Mouse (Mus musculus): Measurements from ENCODE around the gene Akr1a1. TPM values are rescaled to one million over a fixed set of nuclear protein-coding genes. Genes with fewer than 3 reads are reported as not detected.

Gene Akr1a1
- total RNA-seq, 2 experiments from 2014 or later, result 315 to 333 TPM

- intact Hi-C loops (cut with DNase I), result no loop called here
Observed at GRCm38 (mm10) chr4:116612621-116613020, 38.9 kb downstream of the Akr1a1 start.

GRCm38 (mm10) chr4:116596978-116597881, 54.2 kb downstream of the Akr1a1 start:
- intact Hi-C loops (cut with DNase I), result no loop called here
- peak; percentile 82 to 89 for DNase-seq

More at GRCm38 (mm10) chr4:116612621-116613020, 38.9 kb downstream of the Akr1a1 start:
- DNase-seq, result no peak

DNA sequence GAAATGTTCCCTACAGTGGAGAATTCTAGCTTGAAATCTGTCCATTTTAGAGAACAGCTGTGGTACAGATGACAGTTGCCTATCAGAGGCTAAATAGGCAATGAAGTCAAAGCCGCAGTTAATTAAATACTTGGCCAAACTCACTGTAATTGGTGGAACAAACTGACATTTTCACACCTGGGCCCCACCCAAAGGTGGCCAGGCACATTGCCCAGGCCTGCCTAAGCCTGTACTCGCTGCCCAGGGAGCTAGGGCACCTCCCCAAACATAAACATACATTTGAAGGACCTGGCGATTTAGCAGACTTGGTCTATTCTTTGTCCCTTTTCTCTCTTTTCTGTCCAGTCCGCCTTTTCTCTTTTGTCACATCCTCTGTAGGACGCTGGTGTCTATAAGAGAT, 55.1 kb downstream of the Akr1a1 start, which contains the start of gene Ccdc17:
TSS of gene Ccdc17 (plus strand) at position 276 of the 400 bp plus-strand sequence.
- no peak for DNase-seq
- intact Hi-C loops (cut with DNase I), result no loop called here

DNA sequence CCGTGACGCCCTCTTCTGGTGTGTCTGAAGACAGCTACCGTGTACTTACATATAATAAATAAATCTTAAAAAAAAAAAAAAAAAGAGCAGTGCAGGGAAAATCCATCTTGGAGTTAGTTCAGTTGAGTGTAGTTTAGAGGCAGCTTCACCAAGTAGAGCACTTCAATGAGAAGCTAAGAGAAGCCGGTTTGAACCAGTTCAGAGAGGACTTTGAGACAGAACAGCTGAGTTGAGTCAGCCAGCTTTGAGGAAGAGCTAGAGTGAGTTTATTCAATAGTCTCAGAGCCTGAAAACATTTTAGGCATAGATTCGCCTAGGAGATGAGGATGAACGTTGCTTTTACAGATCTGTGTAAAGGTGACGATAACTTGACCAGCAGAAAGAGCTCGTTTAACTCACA, 55.7 kb downstream of the Akr1a1 start:
- intact Hi-C loops (cut with DNase I), result no loop called here
- DNase-seq, result no peak

Other genes starting within 250 kb of the Akr1a1 start
- gene Mast2, start 187.5 kb downstream of the Akr1a1 start, total RNA-seq (2021), result 100 to 1,000 TPM in 1 of 2 experiments, 10 to 100 TPM in 1; 96.5 to 104 TPM
- gene Ipp, start 144.1 kb downstream of the Akr1a1 start, total RNA-seq (2021), result 10 to 100 TPM; 14.7 to 15.6 TPM
- gene Tmem69, start 95.7 kb downstream of the Akr1a1 start, total RNA-seq (2021), result 10 to 100 TPM; 19.1 to 21.9 TPM
- 10 to 100 TPM; 66.4 to 72.5 TPM for gene Gpbp1l1, start 94.0 kb downstream of the Akr1a1 start, total RNA-seq (2021)
- 1 to 10 TPM; 3.0 to 4.3 TPM for gene Ccdc17, start 55.0 kb downstream of the Akr1a1 start, total RNA-seq (2021)
- 10 to 100 TPM; 30.3 to 34.8 TPM for gene Nasp, start 23.7 kb downstream of the Akr1a1 start, total RNA-seq (2021)
- gene Prdx1, start 33.9 kb upstream of the Akr1a1 start, total RNA-seq (2021), result 100 to 1,000 TPM; 392 to 403 TPM
- 10 to 100 TPM; 39.9 to 42.3 TPM for gene Mmachc, start 56.7 kb upstream of the Akr1a1 start, total RNA-seq (2021)
- gene Ccdc163, start 56.8 kb upstream of the Akr1a1 start, total RNA-seq (2021), result 1 to 10 TPM; 6.8 to 9.3 TPM
- 1 to 10 TPM; 1.7 to 2.7 TPM for gene Tesk2, start 69.3 kb upstream of the Akr1a1 start, total RNA-seq (2021)
- 1 to 10 TPM; 8.6 to 9.3 TPM for gene Toe1, start 156.0 kb upstream of the Akr1a1 start, total RNA-seq (2021)
- gene Mutyh, start 156.0 kb upstream of the Akr1a1 start, total RNA-seq (2021), result under 1 TPM; 0.88 to 0.96 TPM
- gene Hpdl, start 170.0 kb upstream of the Akr1a1 start, total RNA-seq (2021), result 1 to 10 TPM; 3.2 to 3.6 TPM
- gene Zswim5, start 225.7 kb upstream of the Akr1a1 start, total RNA-seq (2021), result 1 to 10 TPM; 1.1 to 1.6 TPM

All from heart, postnatal 14 days (tissue).